Comparison of ENCODE assay signal across 8 mouse cellular contexts in the genomic region with DNA sequence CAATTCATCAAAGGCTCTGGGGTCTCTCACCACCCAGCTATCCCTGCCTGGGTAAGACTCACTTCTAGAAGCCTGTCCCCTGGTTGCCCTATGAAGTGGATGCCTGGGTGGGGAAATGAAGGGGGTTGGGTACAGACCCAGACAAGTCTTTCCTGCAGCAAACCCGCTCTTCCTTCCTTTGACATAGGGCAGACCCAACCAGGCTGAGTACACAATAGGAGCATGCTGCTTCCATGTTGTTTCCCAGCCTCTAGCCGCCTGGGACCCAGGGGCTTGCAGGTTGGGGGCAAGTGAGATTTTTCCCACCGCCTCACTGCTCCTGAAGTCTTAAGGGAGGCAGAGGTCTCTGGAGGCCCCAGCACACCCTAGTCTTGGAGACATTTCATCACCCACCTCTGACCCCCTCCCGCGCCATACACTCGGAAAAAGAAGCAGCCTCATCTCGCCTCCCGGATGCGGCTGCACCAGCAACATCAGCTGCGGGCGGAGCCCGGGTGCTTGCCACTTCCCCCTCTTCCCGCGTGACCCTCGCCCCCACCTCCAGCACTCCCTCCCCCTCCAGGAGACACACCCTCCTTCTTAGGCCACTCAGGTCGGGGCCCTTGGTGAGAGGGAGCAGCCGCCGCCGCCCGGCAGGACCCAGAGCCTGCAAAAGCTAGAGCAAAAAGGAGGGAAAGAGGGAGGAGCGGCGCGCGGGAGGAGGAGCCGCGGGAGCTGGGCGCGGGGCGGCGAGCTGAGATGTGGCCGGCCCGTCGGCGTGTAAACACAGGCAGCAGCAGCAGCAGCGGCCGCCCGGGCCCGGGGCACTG. TPM values are rescaled to one million over a fixed set of nuclear protein-coding genes. Genes with fewer than 3 reads are reported as not detected.
DNase-seq lines count a peak whose midpoint lies in the region; ATAC-seq lines count a peak whose summit lies in the region.

A gene (plus strand): TSS at position 746 of the 809 bp plus-strand sequence.

- no peaks in the 10 kb centered on the region for H3K9me3 ChIP-seq in intestine, embryonic 16.5 days (ENCODE audit: control insufficient read depth, low read length)
- H3K9me3 ChIP-seq in limb, embryonic 10.5 days (replicated peaks): no peaks in the 10 kb centered on the region
- no peaks in the 10 kb centered on the region for H3K9me3 ChIP-seq in midbrain, embryonic 11.5 days (ENCODE audit: control insufficient read depth, low read length)

- no peaks in the 10 kb centered on the region for H3K27me3 ChIP-seq in intestine, embryonic 16.5 days (replicated peaks; ENCODE audit: control insufficient read depth, insufficient read depth, low read length)
- 0 out of 2 replicates have a peak, but pooled peaks cover 9% of the 10 kb centered on the region for H3K27me3 ChIP-seq in limb, embryonic 10.5 days (ENCODE audit: low read depth, poor library complexity, severe bottlenecking)
- no peaks in the 10 kb centered on the region for H3K27me3 ChIP-seq in midbrain, embryonic 11.5 days (ENCODE audit: control insufficient read depth, insufficient read depth, low read length)

- H3K27ac ChIP-seq in intestine, embryonic 16.5 days (ENCODE audit: low read length): no peak within 1 kb of the TSS
- peak within 1 kb of the TSS; percentile 87 for H3K27ac ChIP-seq in limb, embryonic 10.5 days
- H3K27ac ChIP-seq in midbrain, embryonic 11.5 days (ENCODE audit: low read depth, low read length): peak within 1 kb of the TSS; percentile 44

- H3K4me1 ChIP-seq in intestine, embryonic 16.5 days (ENCODE audit: control insufficient read depth, insufficient read depth, low read length): no peaks in the 10 kb centered on the region
- no peaks in the 10 kb centered on the region for H3K4me1 ChIP-seq in limb, embryonic 10.5 days
- no peaks in the 10 kb centered on the region for H3K4me1 ChIP-seq in midbrain, embryonic 11.5 days (ENCODE audit: control insufficient read depth, insufficient read depth, low read length)

- WGBS in intestine, embryonic 16.5 days: 17% methylated on average over 32 of the region's 38 CpGs
- WGBS in limb, embryonic 10.5 days: 5% methylated on average over 37 of the region's 38 CpGs
- 15% methylated on average over 28 of the region's 38 CpGs for WGBS in midbrain, embryonic 11.5 days

- peak; percentile 37 for DNase-seq in layer of hippocampus, adult 11-12 months (ENCODE audit: low spot score)
- DNase-seq in layer of hippocampus, adult 9-10 months (ENCODE audit: low spot score): no peak
- peak; percentile 78 for DNase-seq in embryo, embryonic 9.5 days (ENCODE audit: extremely low spot score)
- DNase-seq in gastrocnemius, postnatal 4 days (ENCODE audit: low spot score in 2 of 2): peak; percentile 45 to 63
- DNase-seq in limb, embryonic 10.5 days (ENCODE audit: low spot score): peak; percentile 72
- peak; percentile 90 for DNase-seq in midbrain, embryonic 11.5 days (ENCODE audit: low spot score, missing footprints)
- peak; percentile 37 for DNase-seq in right cerebral cortex, postnatal 4 days

- H3K36me3 ChIP-seq in intestine, embryonic 16.5 days (ENCODE audit: control insufficient read depth, insufficient read depth, low read length): no peaks in the 10 kb centered on the region
- no peaks in the 10 kb centered on the region for H3K36me3 ChIP-seq in limb, embryonic 10.5 days
- H3K36me3 ChIP-seq in midbrain, embryonic 11.5 days (ENCODE audit: control insufficient read depth, insufficient read depth, low read length): no peaks in the 10 kb centered on the region

- peak within 1 kb of the TSS; percentile 58 for H3K4me2 ChIP-seq in intestine, embryonic 16.5 days (ENCODE audit: low read depth, low read length)
- peak within 1 kb of the TSS; percentile 51 for H3K4me2 ChIP-seq in midbrain, embryonic 11.5 days

- peak within 1 kb of the TSS; percentile 58 for H3K4me3 ChIP-seq in intestine, embryonic 16.5 days (ENCODE audit: low read length)
- H3K4me3 ChIP-seq in limb, embryonic 10.5 days: peak within 1 kb of the TSS; percentile 63
- peak within 1 kb of the TSS; percentile 55 for H3K4me3 ChIP-seq in midbrain, embryonic 11.5 days (ENCODE audit: low read depth, low read length)

- peak; percentile 95 for ATAC-seq in intestine, embryonic 16.5 days
- ATAC-seq in midbrain, embryonic 11.5 days (ENCODE audit: low FRiP score): peak; percentile 91

- H3K9ac ChIP-seq in intestine, embryonic 16.5 days (ENCODE audit: low read depth, low read length): peak within 1 kb of the TSS; percentile 67
- peak within 1 kb of the TSS; percentile 69 for H3K9ac ChIP-seq in midbrain, embryonic 11.5 days (ENCODE audit: low read length)

RNA-seq across cellular contexts. Expression of the gene that starts here (rescaled TPM):
- total RNA-seq in gastrocnemius, postnatal 4 days (2021): 10 to 100 TPM; 25.1 to 27.9 TPM
- 6.1 and 6.9 TPM in 2 replicates for polyA plus RNA-seq in intestine, embryonic 16.5 days (2015; fragmentation: Nextera tagmentation; extraction: Ambion mirVana)
- 15.2 and 15.5 TPM in 2 replicates for polyA plus RNA-seq in limb, embryonic 10.5 days (2016; fragmentation: Nextera tagmentation; extraction: Ambion mirVana)
- 24.2 and 29.0 TPM in 2 replicates for polyA plus RNA-seq in midbrain, embryonic 11.5 days (2014; fragmentation: Nextera tagmentation; extraction: Ambion mirVana)
